Mouse (Mus musculus): ENCODE results near the gene Sfxn1. TPM values are rescaled to one million over a fixed set of nuclear protein-coding genes. Genes with fewer than 3 reads are reported as not detected.

The Sfxn1 gene
- total RNA-seq, 2 experiments from 2014 or later, result 12.6 to 39.8 TPM

GRCm38 (mm10) chr13:54076051-54076450, 4.4 kb downstream of the Sfxn1 start:
- no peak for ATAC-seq (replicated peaks; ENCODE audit: low FRiP score, poor library complexity, severe bottlenecking)

GRCm38 (mm10) chr13:54076762-54077460, 5.2 kb downstream of the Sfxn1 start:
- no peak for ATAC-seq (replicated peaks; ENCODE audit: low FRiP score, poor library complexity, severe bottlenecking)

- no peak for ATAC-seq (replicated peaks; ENCODE audit: low FRiP score, poor library complexity, severe bottlenecking)
These were observed 6.0 kb downstream of the Sfxn1 start for GRCm38 (mm10) chr13:54077470-54078174.

GRCm38 (mm10) chr13:54079782-54080759, 8.4 kb downstream of the Sfxn1 start:
- no peak for ATAC-seq (replicated peaks; ENCODE audit: low FRiP score, poor library complexity, severe bottlenecking)

- ATAC-seq (replicated peaks; ENCODE audit: low FRiP score, poor library complexity, severe bottlenecking), result no peak
These were observed 9.1 kb downstream of the Sfxn1 start for GRCm38 (mm10) chr13:54080785-54081184.

- no peak for ATAC-seq (replicated peaks; ENCODE audit: low FRiP score, poor library complexity, severe bottlenecking)
These were observed 11.3 kb downstream of the Sfxn1 start for GRCm38 (mm10) chr13:54082946-54083345.

GRCm38 (mm10) chr13:54084178-54084577, 12.5 kb downstream of the Sfxn1 start:
- ATAC-seq (replicated peaks; ENCODE audit: low FRiP score, poor library complexity, severe bottlenecking), result no peak

- ATAC-seq (replicated peaks; ENCODE audit: low FRiP score, poor library complexity, severe bottlenecking), result no peak
These were observed 13.2 kb downstream of the Sfxn1 start for GRCm38 (mm10) chr13:54084826-54085225.

- no peak for ATAC-seq (replicated peaks; ENCODE audit: low FRiP score, poor library complexity, severe bottlenecking)
These were observed 13.6 kb downstream of the Sfxn1 start for GRCm38 (mm10) chr13:54085266-54085665.

- ATAC-seq (replicated peaks; ENCODE audit: low FRiP score, poor library complexity, severe bottlenecking), result no peak
These were observed 20.1 kb downstream of the Sfxn1 start for GRCm38 (mm10) chr13:54091719-54092118.

- no peak for ATAC-seq (replicated peaks; ENCODE audit: low FRiP score, poor library complexity, severe bottlenecking)
These were observed 22.7 kb downstream of the Sfxn1 start for GRCm38 (mm10) chr13:54094349-54094748.

- no peak for ATAC-seq (replicated peaks; ENCODE audit: low FRiP score, poor library complexity, severe bottlenecking)
These were observed 23.3 kb downstream of the Sfxn1 start for GRCm38 (mm10) chr13:54094963-54095362.

GRCm38 (mm10) chr13:54095721-54096120, 24.1 kb downstream of the Sfxn1 start:
- no peak for ATAC-seq (replicated peaks; ENCODE audit: low FRiP score, poor library complexity, severe bottlenecking)

- no peak for ATAC-seq (replicated peaks; ENCODE audit: low FRiP score, poor library complexity, severe bottlenecking)
These were observed 25.6 kb downstream of the Sfxn1 start for GRCm38 (mm10) chr13:54097227-54097626.

GRCm38 (mm10) chr13:54097797-54098196, 26.1 kb downstream of the Sfxn1 start:
- ATAC-seq (replicated peaks; ENCODE audit: low FRiP score, poor library complexity, severe bottlenecking), result no peak

GRCm38 (mm10) chr13:54101031-54101820, 29.6 kb downstream of the Sfxn1 start:
- ATAC-seq (replicated peaks; ENCODE audit: low FRiP score, poor library complexity, severe bottlenecking), result no peak

- no peak for ATAC-seq (replicated peaks; ENCODE audit: low FRiP score, poor library complexity, severe bottlenecking)
These were observed 30.4 kb downstream of the Sfxn1 start for GRCm38 (mm10) chr13:54102061-54102460.

- ATAC-seq (replicated peaks; ENCODE audit: low FRiP score, poor library complexity, severe bottlenecking), result no peak
These were observed 31.6 kb downstream of the Sfxn1 start for GRCm38 (mm10) chr13:54103271-54103670.

- ATAC-seq (replicated peaks; ENCODE audit: low FRiP score, poor library complexity, severe bottlenecking), result no peak
These were observed 32.2 kb downstream of the Sfxn1 start for GRCm38 (mm10) chr13:54103866-54104265.
